Mouse (Mus musculus): ENCODE measurements at regions not wholly inside any gene's neighbourhood (a gene's known extent, or its start where the extent isn't known, plus 50 kb on each side); places are given as distances from the start of the nearest gene placed in this dataset.

DNA sequence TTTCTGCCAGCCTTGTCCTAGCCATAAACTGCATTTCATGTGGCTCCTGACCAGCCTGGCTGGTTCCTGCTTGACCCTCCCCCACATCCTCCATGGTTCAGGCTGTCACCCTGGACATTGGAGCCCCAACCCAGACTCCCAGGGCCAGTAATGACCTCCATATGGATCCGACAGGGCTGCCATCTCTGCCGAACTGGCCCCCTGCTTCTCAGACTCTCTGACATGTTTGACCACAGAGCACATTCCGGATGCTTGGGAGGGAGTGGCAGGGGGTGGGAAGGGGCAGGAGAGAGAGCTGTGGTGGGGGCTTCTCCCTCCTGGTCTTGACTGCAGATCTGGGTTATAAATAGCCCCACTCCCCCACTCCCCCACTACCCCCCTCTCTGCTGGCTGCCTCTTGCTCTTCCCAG lies 59.0 kb upstream of the Actrt2 start:
- Histone ChIP-seq H3K9me3 (ENCODE audit: control insufficient read depth, low read length) (no peaks in the 10 kb centered on the region), H3K27ac (ENCODE audit: low read depth, low read length) (no peak overlapping the region), H3K4me3 (ENCODE audit: low read depth, low read length) (no peak overlapping the region), H3K4me1 (replicated peaks; ENCODE audit: control insufficient read depth, insufficient read depth, low read length) (no peaks in the 10 kb centered on the region), H3K36me3 (ENCODE audit: control insufficient read depth, insufficient read depth, low read length) (no peaks in the 10 kb centered on the region), H3K27me3 (ENCODE audit: control insufficient read depth, insufficient read depth, low read length) (no peaks in the 10 kb centered on the region), H3K9ac (ENCODE audit: low read length) (no peak overlapping the region), H3K4me2 (ENCODE audit: low read depth, low read length, severe bottlenecking) (no peak overlapping the region)
- DNase-seq (ENCODE audit: low spot score), result no peak
- 58% methylated on average over 3 of the region's 3 CpGs for WGBS
- ATAC-seq (replicated peaks; ENCODE audit: low FRiP score), result no peak

DNA sequence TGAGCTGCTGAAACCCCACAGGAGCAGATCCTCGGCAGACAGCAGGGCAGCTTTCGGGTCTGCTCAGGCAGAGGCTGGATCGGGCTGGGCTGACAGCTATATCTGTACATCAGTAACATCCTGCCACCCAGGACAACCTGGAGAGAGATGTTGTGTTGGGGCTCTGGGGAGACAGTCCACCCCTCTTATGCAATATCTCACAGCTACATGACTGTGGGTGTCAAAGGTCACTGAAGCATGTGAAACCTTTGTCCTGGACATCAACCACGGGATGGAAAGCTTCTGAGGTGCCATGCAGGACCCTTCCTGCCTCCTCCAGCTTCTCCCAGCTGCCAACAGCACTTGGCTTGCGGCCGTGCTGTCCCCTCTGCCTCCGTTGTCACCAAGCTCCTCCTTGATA lies 60.3 kb upstream of the Actrt2 start:
- Histone ChIP-seq H3K9me3 (ENCODE audit: control insufficient read depth, low read length) (no peaks in the 10 kb centered on the region), H3K4me1 (replicated peaks; ENCODE audit: control insufficient read depth, insufficient read depth, low read length) (no peaks in the 10 kb centered on the region), H3K9ac (ENCODE audit: low read length) (no peak overlapping the region), H3K4me2 (ENCODE audit: low read depth, low read length, severe bottlenecking) (no peak overlapping the region), H3K36me3 (ENCODE audit: control insufficient read depth, insufficient read depth, low read length) (no peaks in the 10 kb centered on the region), H3K27me3 (ENCODE audit: control insufficient read depth, insufficient read depth, low read length) (no peaks in the 10 kb centered on the region), H3K27ac (ENCODE audit: low read depth, low read length) (no peak overlapping the region), H3K4me3 (ENCODE audit: low read depth, low read length) (no peak overlapping the region)
- 71% methylated on average over 7 of the region's 7 CpGs for WGBS
- DNase-seq (ENCODE audit: low spot score), result no peak
- no peak for ATAC-seq (replicated peaks; ENCODE audit: low FRiP score)

DNA sequence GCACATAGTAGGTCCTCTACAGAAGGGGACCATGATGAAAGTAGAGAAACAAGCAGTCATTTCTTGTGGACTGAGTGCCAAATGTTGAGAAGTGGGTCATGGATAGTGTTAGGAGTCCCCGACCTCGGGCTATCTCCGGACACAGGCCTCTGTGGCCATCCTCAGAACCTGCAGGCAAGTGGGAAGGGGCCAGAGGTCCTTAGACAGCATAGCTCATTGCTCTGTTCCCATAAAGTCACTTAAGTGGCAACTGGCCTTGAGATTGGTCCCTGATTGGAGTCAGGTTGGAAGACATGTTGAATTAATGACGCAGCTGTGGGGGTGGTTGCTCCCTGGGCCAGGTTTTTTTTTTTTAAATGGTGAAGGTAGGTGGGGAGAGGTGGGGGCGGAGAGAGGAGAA lies 63.0 kb upstream of the Actrt2 start:
- Histone ChIP-seq H3K36me3 (ENCODE audit: control insufficient read depth, insufficient read depth, low read length) (no peaks in the 10 kb centered on the region), H3K9ac (ENCODE audit: low read length) (no peak overlapping the region), H3K4me3 (ENCODE audit: low read depth, low read length) (no peak overlapping the region), H3K27ac (ENCODE audit: low read depth, low read length) (no peak overlapping the region), H3K4me1 (replicated peaks; ENCODE audit: control insufficient read depth, insufficient read depth, low read length) (no peaks in the 10 kb centered on the region), H3K9me3 (ENCODE audit: control insufficient read depth, low read length) (no peaks in the 10 kb centered on the region), H3K4me2 (ENCODE audit: low read depth, low read length, severe bottlenecking) (no peak overlapping the region), H3K27me3 (ENCODE audit: control insufficient read depth, insufficient read depth, low read length) (no peaks in the 10 kb centered on the region)
- DNase-seq (ENCODE audit: low spot score) (no peak), ATAC-seq (replicated peaks; ENCODE audit: low FRiP score) (no peak)
- WGBS, result 94% methylated on average over 5 of the region's 5 CpGs

DNA sequence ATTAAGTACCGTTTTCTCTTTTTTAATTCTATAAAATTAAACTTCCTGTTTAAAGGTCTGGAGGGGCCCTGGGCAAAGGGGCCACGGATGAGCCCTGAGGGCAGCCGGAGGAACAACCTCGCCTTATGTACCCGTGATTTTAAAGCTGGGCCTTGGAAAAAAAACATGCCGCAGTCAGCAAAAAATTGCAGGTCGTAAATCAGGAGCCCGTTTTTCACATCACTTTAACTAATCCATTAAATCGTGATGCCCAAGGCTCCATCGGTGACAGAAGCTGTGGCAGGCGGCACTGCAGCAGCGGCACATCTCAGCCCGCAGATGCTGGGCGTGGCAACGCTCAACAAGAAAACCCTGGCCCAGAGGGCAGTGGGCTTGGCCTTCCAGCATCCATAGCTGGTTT lies 63.7 kb upstream of the Actrt2 start:
- no peak overlapping the region for H3K4me2 ChIP-seq (ENCODE audit: low read depth, low read length, severe bottlenecking)
- H3K36me3 ChIP-seq (ENCODE audit: control insufficient read depth, insufficient read depth, low read length), result no peaks in the 10 kb centered on the region
- H3K9ac ChIP-seq (ENCODE audit: low read length), result no peak overlapping the region
- no peak overlapping the region for H3K4me3 ChIP-seq (ENCODE audit: low read depth, low read length)
- H3K27me3 ChIP-seq (ENCODE audit: control insufficient read depth, insufficient read depth, low read length), result no peaks in the 10 kb centered on the region
- 76% methylated on average over 15 of the region's 15 CpGs for WGBS
- H3K27ac ChIP-seq (ENCODE audit: low read depth, low read length), result no peak overlapping the region
- peak; percentile 37 for DNase-seq (ENCODE audit: low spot score)
- no peak for ATAC-seq (replicated peaks; ENCODE audit: low FRiP score)
- H3K9me3 ChIP-seq (ENCODE audit: control insufficient read depth, low read length), result no peaks in the 10 kb centered on the region
- no peaks in the 10 kb centered on the region for H3K4me1 ChIP-seq (replicated peaks; ENCODE audit: control insufficient read depth, insufficient read depth, low read length)

DNA sequence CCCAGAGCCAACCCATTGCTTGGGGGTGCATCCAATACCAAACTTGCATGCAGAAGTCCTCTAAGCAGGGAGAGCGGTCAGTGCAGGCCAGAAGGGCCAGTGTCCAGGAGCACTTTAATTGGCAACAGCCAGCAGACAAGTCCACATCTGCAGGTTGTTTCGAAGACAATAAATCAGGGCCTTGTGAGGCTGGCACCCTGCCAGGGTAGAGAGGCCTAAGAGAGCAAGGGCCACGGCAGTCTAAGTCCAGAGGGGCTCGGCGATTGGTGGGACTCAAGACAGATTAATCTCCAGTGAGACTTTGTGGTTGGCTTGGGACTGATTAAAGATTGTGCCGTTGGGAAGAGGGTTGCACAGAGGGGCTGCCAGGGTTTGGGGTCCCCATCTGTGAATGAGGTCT lies 68.4 kb upstream of the Actrt2 start:
- H3K27ac ChIP-seq (ENCODE audit: low read depth, low read length), result no peak overlapping the region
- ATAC-seq (replicated peaks; ENCODE audit: low FRiP score), result no peak

DNA sequence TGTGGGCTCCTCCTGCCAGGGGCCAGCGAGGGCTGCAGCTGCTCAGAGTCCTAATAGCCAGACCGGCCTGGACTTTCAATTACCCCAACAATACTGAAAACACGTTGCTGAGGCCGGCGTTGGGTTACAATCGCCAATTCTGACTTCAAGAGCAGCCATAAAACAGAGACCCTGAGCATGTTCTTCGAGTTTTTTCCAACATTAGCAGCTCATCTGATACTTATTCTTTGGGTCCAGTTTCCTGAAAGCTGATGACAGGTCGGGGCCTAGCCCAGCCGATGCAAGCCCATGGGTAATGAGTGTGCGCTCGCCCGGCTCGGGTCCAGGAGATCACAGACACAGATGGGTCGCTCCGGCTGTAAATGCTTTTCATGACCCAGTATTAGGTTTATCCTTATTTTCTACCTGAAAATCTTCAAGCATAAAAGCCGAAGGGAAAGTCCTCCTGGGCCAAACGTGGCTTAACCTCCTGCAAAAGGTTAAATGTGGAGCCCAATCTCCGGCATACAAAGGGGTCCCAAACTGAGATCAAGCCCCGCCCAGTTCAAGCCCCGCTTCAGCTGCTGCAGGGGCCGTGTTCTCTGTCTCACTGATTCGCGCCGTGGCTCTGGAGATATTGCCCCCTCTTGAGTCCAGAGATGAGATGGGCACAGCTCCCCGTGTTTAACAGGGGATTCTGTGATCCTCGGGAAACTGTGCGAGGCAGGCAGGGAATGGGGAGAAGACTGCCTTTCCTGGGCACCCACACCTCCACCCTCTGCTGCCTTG lies 73.6 kb upstream of the Actrt2 start:
- ATAC-seq (replicated peaks; ENCODE audit: low FRiP score), result no peak
- Histone ChIP-seq H3K4me3 (ENCODE audit: low read depth, low read length) (no peak overlapping the region), H3K4me1 (replicated peaks; ENCODE audit: control insufficient read depth, insufficient read depth, low read length) (peaks cover 4% of the 10 kb centered on the region; the same call in 1 of the 2 replicates), H3K9ac (ENCODE audit: low read length) (no peak overlapping the region; the same call in 1 of the 2 replicates), H3K9me3 (ENCODE audit: control insufficient read depth, low read length) (no peaks in the 10 kb centered on the region), H3K27ac (ENCODE audit: low read depth, low read length) (no peak overlapping the region), H3K4me2 (ENCODE audit: low read depth, low read length, severe bottlenecking) (0 out of 2 replicates have a peak overlapping the region, but pooled peaks have one; percentile 8), H3K36me3 (ENCODE audit: control insufficient read depth, insufficient read depth, low read length) (no peaks in the 10 kb centered on the region), H3K27me3 (ENCODE audit: control insufficient read depth, insufficient read depth, low read length) (no peaks in the 10 kb centered on the region)
- 49% methylated on average over 27 of the region's 27 CpGs for WGBS
- DNase-seq (ENCODE audit: low spot score), result peak; percentile 54

More for the DNA sequence above, 68.4 kb upstream of the Actrt2 start:
- H3K9me3 ChIP-seq (ENCODE audit: control insufficient read depth, low read length), result no peaks in the 10 kb centered on the region
- WGBS, result 63% methylated on average over 6 of the region's 6 CpGs
- H3K4me1 ChIP-seq (replicated peaks; ENCODE audit: control insufficient read depth, insufficient read depth, low read length), result no peaks in the 10 kb centered on the region
- no peaks in the 10 kb centered on the region for H3K36me3 ChIP-seq (ENCODE audit: control insufficient read depth, insufficient read depth, low read length)
- no peak overlapping the region for H3K4me3 ChIP-seq (ENCODE audit: low read depth, low read length)
- H3K27me3 ChIP-seq (ENCODE audit: control insufficient read depth, insufficient read depth, low read length), result no peaks in the 10 kb centered on the region
- H3K4me2 ChIP-seq (ENCODE audit: low read depth, low read length, severe bottlenecking), result no peak overlapping the region
- no peak overlapping the region for H3K9ac ChIP-seq (ENCODE audit: low read length)
- DNase-seq (ENCODE audit: low spot score), result peak; percentile 48

DNA sequence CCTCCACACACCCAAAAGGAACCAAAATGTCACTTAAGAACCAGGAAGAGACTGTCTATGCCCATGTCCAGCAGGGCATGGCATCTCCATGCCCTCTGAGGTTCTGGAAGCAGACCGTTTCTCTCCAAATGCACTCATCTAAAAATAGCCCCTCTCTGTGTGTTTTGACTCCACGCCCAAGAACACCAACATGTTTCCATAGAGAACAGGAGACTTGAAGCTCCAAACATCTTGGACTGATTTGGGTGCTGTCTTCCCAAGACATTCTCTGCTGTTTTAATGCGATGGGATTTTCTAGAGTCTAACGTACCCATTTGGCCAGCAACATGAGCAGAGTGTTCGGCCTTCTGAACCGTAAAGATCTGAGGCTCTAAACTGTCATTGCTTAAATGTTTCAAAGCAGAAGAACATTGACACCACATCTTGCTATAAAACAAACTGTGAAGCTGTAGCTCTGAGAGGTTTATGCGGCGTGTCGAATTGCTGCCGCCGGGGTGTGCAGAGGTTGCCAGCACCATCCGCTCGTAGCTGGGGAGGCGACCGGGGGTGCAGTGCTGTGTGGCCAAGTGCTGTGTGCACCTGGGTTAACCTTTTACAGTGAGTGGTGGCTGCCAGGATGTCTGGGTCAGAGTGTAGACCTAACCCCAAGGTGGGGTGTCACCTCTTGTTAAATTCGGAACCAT lies 78.8 kb upstream of the Actrt2 start:
- 89% methylated on average over 16 of the region's 16 CpGs for WGBS
- Histone ChIP-seq H3K4me1 (replicated peaks; ENCODE audit: control insufficient read depth, insufficient read depth, low read length) (peaks cover 2% of the 10 kb centered on the region; the same call in 1 of the 2 replicates), H3K9ac (ENCODE audit: low read length) (no peak overlapping the region), H3K27ac (ENCODE audit: low read depth, low read length) (no peak overlapping the region), H3K4me2 (ENCODE audit: low read depth, low read length, severe bottlenecking) (no peak overlapping the region), H3K9me3 (ENCODE audit: control insufficient read depth, low read length) (no peaks in the 10 kb centered on the region), H3K27me3 (ENCODE audit: control insufficient read depth, insufficient read depth, low read length) (no peaks in the 10 kb centered on the region), H3K4me3 (ENCODE audit: low read depth, low read length) (no peak overlapping the region), H3K36me3 (ENCODE audit: control insufficient read depth, insufficient read depth, low read length) (no peaks in the 10 kb centered on the region)
- DNase-seq (ENCODE audit: low spot score), result no peak
- ATAC-seq (replicated peaks; ENCODE audit: low FRiP score), result no peak

DNA sequence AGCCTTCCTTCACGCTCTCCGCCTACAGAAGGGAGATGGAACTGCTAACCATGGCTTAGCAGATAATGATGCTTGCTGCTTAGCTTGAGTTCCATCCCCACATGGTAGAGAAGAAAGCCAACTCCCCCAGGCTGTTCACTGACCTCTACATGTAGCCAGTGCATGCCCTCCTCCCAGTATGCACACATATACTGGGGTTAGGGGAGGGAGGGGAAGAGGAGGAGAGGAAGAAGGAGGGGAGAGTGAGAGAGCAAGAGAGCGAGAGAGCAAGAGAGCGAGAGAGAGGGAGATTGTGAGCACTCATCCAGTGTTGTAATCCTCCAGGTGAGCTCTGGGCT lies 79.3 kb upstream of the Actrt2 start:
- Histone ChIP-seq H3K9ac (ENCODE audit: low read length) (no peak overlapping the region), H3K27ac (ENCODE audit: low read depth, low read length) (no peak overlapping the region), H3K9me3 (ENCODE audit: control insufficient read depth, low read length) (no peaks in the 10 kb centered on the region), H3K36me3 (ENCODE audit: control insufficient read depth, insufficient read depth, low read length) (no peaks in the 10 kb centered on the region), H3K4me3 (ENCODE audit: low read depth, low read length) (no peak overlapping the region), H3K27me3 (ENCODE audit: control insufficient read depth, insufficient read depth, low read length) (no peaks in the 10 kb centered on the region), H3K4me2 (ENCODE audit: low read depth, low read length, severe bottlenecking) (no peak overlapping the region), H3K4me1 (replicated peaks; ENCODE audit: control insufficient read depth, insufficient read depth, low read length) (no peaks in the 10 kb centered on the region; the same call in 1 of the 2 replicates)
- no peak for DNase-seq (ENCODE audit: low spot score)
- no peak for ATAC-seq (replicated peaks; ENCODE audit: low FRiP score)
- 88% methylated on average over 4 of the region's 4 CpGs for WGBS

DNA sequence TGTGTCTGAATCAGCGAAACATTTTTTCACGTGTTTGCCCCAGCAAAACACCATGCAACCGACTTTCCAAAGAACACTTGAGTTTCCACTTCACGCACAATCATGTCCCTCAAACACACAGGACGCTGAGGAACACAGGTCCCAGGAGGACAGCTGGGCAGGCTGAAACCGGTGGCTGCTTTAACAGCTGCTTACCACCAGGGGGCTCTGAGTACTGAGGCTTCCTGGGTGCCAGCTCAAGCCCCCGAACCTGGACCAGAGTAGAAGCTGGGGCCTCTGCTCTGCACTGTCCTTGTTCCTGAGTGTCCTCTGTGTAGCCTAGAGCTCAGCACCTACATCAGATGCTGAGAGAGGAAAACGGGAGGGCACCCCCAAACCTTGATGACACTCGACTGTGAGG lies 81.5 kb upstream of the Actrt2 start:
- DNase-seq (ENCODE audit: low spot score) (peak; percentile 71), ATAC-seq (replicated peaks; ENCODE audit: low FRiP score) (no peak)
- Histone ChIP-seq H3K4me2 (ENCODE audit: low read depth, low read length, severe bottlenecking) (no peak overlapping the region), H3K36me3 (ENCODE audit: control insufficient read depth, insufficient read depth, low read length) (no peaks in the 10 kb centered on the region), H3K9ac (ENCODE audit: low read length) (no peak overlapping the region), H3K4me3 (ENCODE audit: low read depth, low read length) (no peak overlapping the region), H3K4me1 (replicated peaks; ENCODE audit: control insufficient read depth, insufficient read depth, low read length) (no peaks in the 10 kb centered on the region), H3K27me3 (ENCODE audit: control insufficient read depth, insufficient read depth, low read length) (no peaks in the 10 kb centered on the region), H3K9me3 (ENCODE audit: control insufficient read depth, low read length) (no peaks in the 10 kb centered on the region), H3K27ac (ENCODE audit: low read depth, low read length) (no peak overlapping the region)
- WGBS, result 43% methylated on average over 9 of the region's 9 CpGs

All from forebrain, embryonic 11.5 days (tissue).